Mouse (Mus musculus) layer of hippocampus, adult 2 months (tissue): ENCODE measurements at regions not wholly inside any gene's neighbourhood (a gene's known extent, or its start where the extent isn't known, plus 50 kb on each side); places are given as distances from the start of the nearest gene placed in this dataset.

Source experiments
- DNase-seq, 2 experiments: peaks; one replicate each; pipeline ENCODE4 v3.0.0; 2022; ENCODE audit warnings: low spot score in 2 of 2
- H3K27ac ChIP-seq: fragments of 200-600 bp; 2 replicates; pipeline ENCODE4 v1.8.1; 2022
- H3K4me3 ChIP-seq: fragments of 200-600 bp; 2 replicates; pipeline ENCODE4 v1.8.1; 2022; ENCODE audit warnings: mild to moderate bottlenecking
- CTCF ChIP-seq: fragments of 200-600 bp; conservative IDR thresholded peaks from 2 replicates; pipeline ENCODE4 v1.8.1; 2022; ENCODE audit warnings: antibody characterized with exemption, mild to moderate bottlenecking, moderate library complexity

GRCm38 (mm10) chr16:58281474-58281873 lies 126.8 kb upstream of the Dcbld2 start:
- peak; percentile 76 for TF ChIP-seq CTCF
- H3K27ac ChIP-seq, result no peak overlapping the region
- peak; percentile 28 to 45 for DNase-seq
- H3K4me3 ChIP-seq, result no peak overlapping the region

- no peak for TF ChIP-seq CTCF
- DNase-seq, result no peak
- Histone ChIP-seq H3K27ac (no peak overlapping the region), H3K4me3 (no peak overlapping the region)
These were observed 113.8 kb upstream of the Dcbld2 start for GRCm38 (mm10) chr16:58294457-58294856.

GRCm38 (mm10) chr16:58295128-58295527 lies 113.1 kb upstream of the Dcbld2 start:
- no peak overlapping the region for H3K27ac ChIP-seq
- no peak for TF ChIP-seq CTCF
- DNase-seq, result no peak
- no peak overlapping the region for H3K4me3 ChIP-seq

- DNase-seq, result peak; percentile 46 to 73
- H3K27ac ChIP-seq, result no peak overlapping the region
- H3K4me3 ChIP-seq, result no peak overlapping the region
- TF ChIP-seq CTCF, result peak; percentile 95
These were observed 108.7 kb upstream of the Dcbld2 start for GRCm38 (mm10) chr16:58299495-58299894.

- no peak overlapping the region for H3K4me3 ChIP-seq
- no peak for TF ChIP-seq CTCF
- DNase-seq, result no peak
- no peak overlapping the region for H3K27ac ChIP-seq
These were observed 108.1 kb upstream of the Dcbld2 start for GRCm38 (mm10) chr16:58300098-58300497.

GRCm38 (mm10) chr16:58303555-58303954 lies 104.7 kb upstream of the Dcbld2 start:
- Histone ChIP-seq H3K4me3 (no peak overlapping the region), H3K27ac (no peak overlapping the region)
- TF ChIP-seq CTCF, result no peak
- DNase-seq, result no peak

- no peak overlapping the region for H3K27ac ChIP-seq
- DNase-seq, result no peak
- H3K4me3 ChIP-seq, result no peak overlapping the region
- no peak for TF ChIP-seq CTCF
These were observed 91.3 kb upstream of the Dcbld2 start for GRCm38 (mm10) chr16:58316889-58317455.

- no peak for TF ChIP-seq CTCF
- no peak for DNase-seq
- H3K4me3 ChIP-seq, result no peak overlapping the region
- H3K27ac ChIP-seq, result no peak overlapping the region
These were observed 77.2 kb upstream of the Dcbld2 start for GRCm38 (mm10) chr16:58331087-58331486.

GRCm38 (mm10) chr16:58343921-58344320 lies 64.3 kb upstream of the Dcbld2 start:
- no peak for DNase-seq
- H3K4me3 ChIP-seq, result no peak overlapping the region
- no peak overlapping the region for H3K27ac ChIP-seq
- no peak for TF ChIP-seq CTCF

GRCm38 (mm10) chr16:58349354-58349753 lies 58.9 kb upstream of the Dcbld2 start:
- no peak for TF ChIP-seq CTCF
- no peak for DNase-seq
- no peak overlapping the region for H3K4me3 ChIP-seq
- H3K27ac ChIP-seq, result no peak overlapping the region

GRCm38 (mm10) chr16:58349802-58350201 lies 58.4 kb upstream of the Dcbld2 start:
- no peak overlapping the region for H3K27ac ChIP-seq
- H3K4me3 ChIP-seq, result no peak overlapping the region
- no peak for TF ChIP-seq CTCF
- no peak for DNase-seq

GRCm38 (mm10) chr16:58352156-58352555 lies 56.1 kb upstream of the Dcbld2 start:
- no peak for TF ChIP-seq CTCF
- DNase-seq, result no peak
- Histone ChIP-seq H3K4me3 (no peak overlapping the region), H3K27ac (no peak overlapping the region)

GRCm38 (mm10) chr16:58354551-58354950 lies 53.7 kb upstream of the Dcbld2 start:
- peak in 1 of 2 experiments; percentile 4 for DNase-seq
- TF ChIP-seq CTCF, result no peak
- H3K27ac ChIP-seq, result no peak overlapping the region
- H3K4me3 ChIP-seq, result no peak overlapping the region
